Mouse (Mus musculus) E14TG2a.4 (cell line): ENCODE results near the gene Osbpl10.

Experiments used
- H3K27me3 ChIP-seq: 2 replicates; pipeline ENCODE4 v1.6.1; 2014; ENCODE audit warnings: low read length, control low read depth; ENCODE audit not compliant: insufficient read depth
- H3K36me3 ChIP-seq: 2 replicates; pipeline ENCODE4 v1.6.1; 2014; ENCODE audit warnings: low read length, control low read depth; ENCODE audit not compliant: insufficient read depth
- H3K4me1 ChIP-seq: replicated peaks from 2 replicates; pipeline ENCODE4 v1.6.1; 2014; ENCODE audit warnings: low read depth, low read length, control low read depth
- H3K4me3 ChIP-seq: replicated peaks from 2 replicates; pipeline ENCODE4 v1.5.1; 2014; ENCODE audit warnings: mild to moderate bottlenecking, low read length
- H3K9me3 ChIP-seq: 2 replicates; pipeline ENCODE4 v1.6.1; 2014; ENCODE audit warnings: low read length, control low read depth
- CTCF ChIP-seq: conservative IDR thresholded peaks from 2 replicates; pipeline ENCODE4 v1.5.1; 2014; ENCODE audit warnings: low read length
- NANOG ChIP-seq: IDR thresholded peaks from 2 replicates; pipeline ENCODE4 v1.6.1; 2014; ENCODE audit warnings: borderline replicate concordance, low read length, mixed read lengths
- POU5F1 ChIP-seq: IDR thresholded peaks from 2 replicates; pipeline ENCODE4 v1.6.1; 2014; ENCODE audit warnings: low read length, borderline replicate concordance

Osbpl10 gene

GRCm38 (mm10) chr9:115274806-115275205, 296.4 kb downstream of the Osbpl10 start:
- Histone ChIP-seq H3K4me3 (no peak overlapping the region), H3K9me3 (no peaks in the 10 kb centered on the region), H3K36me3 (peaks cover 62% of the 10 kb centered on the region), H3K27me3 (no peaks in the 10 kb centered on the region), H3K4me1 (peaks cover 8% of the 10 kb centered on the region; the same call in 1 of the 2 replicates)
- TF ChIP-seq NANOG (no peak), POU5F1 (no peak), CTCF (no peak)

GRCm38 (mm10) chr9:115278641-115279040, 300.3 kb downstream of the Osbpl10 start:
- H3K4me1 ChIP-seq = peaks cover 27% of the 10 kb centered on the region
- no peaks in the 10 kb centered on the region for H3K27me3 ChIP-seq
- no peak for TF ChIP-seq POU5F1
- no peak for TF ChIP-seq NANOG
- no peak for TF ChIP-seq CTCF
- no peaks in the 10 kb centered on the region for H3K9me3 ChIP-seq
- H3K4me3 ChIP-seq = no peak overlapping the region
- peaks cover 61% of the 10 kb centered on the region for H3K36me3 ChIP-seq
